Mouse (Mus musculus): Measurements from ENCODE around the gene Gjb6.

The Gjb6 gene

GRCm38 (mm10) chr14:57084180-57084668 lies 49.2 kb downstream of the Gjb6 start:
- no peak for DNase-seq

DNA sequence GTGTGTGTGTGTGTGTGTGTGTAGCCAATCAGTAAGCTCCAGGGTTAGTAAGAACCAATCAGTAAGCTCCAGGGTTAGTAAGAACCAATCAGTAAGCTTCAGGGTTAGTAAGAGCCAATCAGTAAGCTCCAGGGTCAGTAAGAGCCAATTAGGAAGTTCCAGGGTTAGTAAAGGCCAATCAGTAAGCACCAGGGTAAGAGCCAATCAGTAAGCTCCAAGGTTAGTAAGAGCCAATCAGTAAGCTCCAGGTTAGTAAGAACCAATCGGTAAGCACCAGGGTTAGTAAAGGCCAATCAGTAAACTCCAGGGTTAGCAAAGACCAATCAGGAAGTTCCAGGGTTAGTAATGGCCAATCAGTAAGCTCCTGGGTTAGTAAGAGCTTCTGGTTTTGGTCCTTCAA lies 50.5 kb downstream of the Gjb6 start:
- DNase-seq, result no peak

GRCm38 (mm10) chr14:57075537-57075936 lies 57.9 kb downstream of the Gjb6 start:
- DNase-seq, result no peak
